Mouse (Mus musculus): Measurements from ENCODE around the gene Tspo.

GRCm38 (mm10) chr15:83593702-83594512 is 30.5 kb downstream of the Tspo start:
- no peak for TF ChIP-seq CTCF (IDR thresholded peaks at IDR 0.05; ENCODE audit: borderline replicate concordance, control insufficient read depth, extremely low read depth, insufficient read depth, low read length, poor library complexity)
- TF ChIP-seq POLR2A (IDR thresholded peaks at IDR 0.05; ENCODE audit: control insufficient read depth, extremely low read depth, insufficient read depth, low read length, poor library complexity): no peak
